Mouse (Mus musculus) E14TG2a.4 (cell line): Measurements from ENCODE around the gene Kcnd3.

Experiments
- H3K27me3 ChIP-seq: 2 replicates; pipeline ENCODE4 v1.6.1; 2014; ENCODE audit warnings: low read length, control low read depth; ENCODE audit not compliant: insufficient read depth
- H3K36me3 ChIP-seq: 2 replicates; pipeline ENCODE4 v1.6.1; 2014; ENCODE audit warnings: low read length, control low read depth; ENCODE audit not compliant: insufficient read depth
- H3K4me1 ChIP-seq: replicated peaks from 2 replicates; pipeline ENCODE4 v1.6.1; 2014; ENCODE audit warnings: low read depth, low read length, control low read depth
- H3K4me3 ChIP-seq: replicated peaks from 2 replicates; pipeline ENCODE4 v1.5.1; 2014; ENCODE audit warnings: mild to moderate bottlenecking, low read length
- H3K9me3 ChIP-seq: 2 replicates; pipeline ENCODE4 v1.6.1; 2014; ENCODE audit warnings: low read length, control low read depth
- CTCF ChIP-seq: conservative IDR thresholded peaks from 2 replicates; pipeline ENCODE4 v1.5.1; 2014; ENCODE audit warnings: low read length
- NANOG ChIP-seq: IDR thresholded peaks from 2 replicates; pipeline ENCODE4 v1.6.1; 2014; ENCODE audit warnings: borderline replicate concordance, low read length, mixed read lengths
- POU5F1 ChIP-seq: IDR thresholded peaks from 2 replicates; pipeline ENCODE4 v1.6.1; 2014; ENCODE audit warnings: low read length, borderline replicate concordance

Gene Kcnd3

DNA sequence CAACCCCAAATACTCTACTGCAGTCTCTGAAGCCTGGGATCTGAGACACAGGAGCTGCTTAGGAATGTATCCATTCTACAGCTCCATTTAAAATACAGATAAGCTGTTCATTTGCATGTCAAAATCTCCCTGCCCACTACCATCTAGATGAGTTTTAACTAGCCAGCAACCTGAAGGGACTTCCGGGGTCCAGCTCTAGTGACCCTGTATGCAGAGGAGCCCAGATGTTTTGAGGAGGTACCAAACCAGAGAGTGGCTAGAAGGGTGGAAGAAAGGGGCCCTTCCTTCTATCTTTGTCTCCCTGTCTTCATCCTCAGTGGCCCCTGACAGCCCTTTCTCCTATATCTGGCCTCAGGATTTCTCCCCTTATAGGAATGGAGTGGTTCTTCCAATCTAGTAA, 218.7 kb downstream of the Kcnd3 start:
- Histone ChIP-seq H3K9me3 (no peaks in the 10 kb centered on the region), H3K27me3 (0 out of 2 replicates have a peak, but pooled peaks cover 4% of the 10 kb centered on the region), H3K4me3 (no peak overlapping the region), H3K4me1 (no peaks in the 10 kb centered on the region), H3K36me3 (peaks cover under 1% of the 10 kb centered on the region; the same call in 1 of the 2 replicates)
- TF ChIP-seq NANOG (no peak), POU5F1 (no peak), CTCF (no peak)

GRCm38 (mm10) chr3:105674595-105675218, 222.6 kb downstream of the Kcnd3 start:
- peaks cover 12% of the 10 kb centered on the region; the same call in 1 of the 2 replicates for H3K4me1 ChIP-seq
- H3K4me3 ChIP-seq, result no peak overlapping the region
- H3K27me3 ChIP-seq, result no peaks in the 10 kb centered on the region
- TF ChIP-seq CTCF (peak; percentile 79), NANOG (no peak)
- H3K9me3 ChIP-seq, result no peaks in the 10 kb centered on the region
- H3K36me3 ChIP-seq, result peaks cover 33% of the 10 kb centered on the region

DNA sequence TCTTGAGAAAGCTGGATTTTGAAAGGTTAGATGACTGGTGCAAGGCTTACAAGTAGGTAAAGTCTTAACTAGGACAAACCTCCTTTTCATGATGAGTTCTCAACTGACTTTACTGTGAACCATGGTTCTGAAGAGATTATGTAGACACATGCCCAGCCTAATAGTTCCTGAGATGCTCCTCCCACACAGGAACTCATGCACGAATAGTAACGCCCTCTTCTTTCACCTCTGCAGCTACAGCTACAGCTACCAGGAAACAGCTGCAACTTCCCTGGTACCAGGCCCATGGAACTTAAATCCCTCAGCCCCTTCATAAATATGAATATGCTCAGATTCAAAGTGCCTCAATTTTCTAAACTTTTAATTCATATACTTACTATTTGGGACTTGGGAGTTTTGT, 223.8 kb downstream of the Kcnd3 start:
- no peaks in the 10 kb centered on the region for H3K9me3 ChIP-seq
- H3K4me3 ChIP-seq, result no peak overlapping the region
- H3K36me3 ChIP-seq, result peaks cover 45% of the 10 kb centered on the region
- no peaks in the 10 kb centered on the region for H3K27me3 ChIP-seq
- TF ChIP-seq NANOG (no peak), POU5F1 (no peak), CTCF (no peak)
- peaks cover 12% of the 10 kb centered on the region; the same call in 1 of the 2 replicates for H3K4me1 ChIP-seq

DNA sequence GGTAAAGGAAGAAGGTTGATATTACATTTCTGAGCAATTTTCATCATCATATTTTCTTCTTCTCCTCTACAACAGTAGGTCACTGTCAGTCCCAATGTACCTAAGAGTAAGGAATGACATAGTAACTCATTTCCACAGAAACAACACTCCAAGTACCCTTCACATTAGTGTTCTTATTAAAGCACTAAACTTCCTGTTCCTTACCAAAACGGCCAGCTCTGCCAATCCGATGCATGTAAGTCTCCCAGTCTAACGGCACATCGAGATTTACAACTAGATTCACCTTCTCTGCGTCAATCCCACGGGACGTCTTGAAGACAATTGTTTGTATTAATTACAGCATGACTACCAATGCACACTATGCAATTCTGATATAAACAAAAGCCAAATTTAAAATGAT, 228.2 kb downstream of the Kcnd3 start:
- no peaks in the 10 kb centered on the region for H3K27me3 ChIP-seq
- H3K36me3 ChIP-seq, result peaks cover 83% of the 10 kb centered on the region
- H3K4me3 ChIP-seq, result no peak overlapping the region
- no peaks in the 10 kb centered on the region for H3K9me3 ChIP-seq
- H3K4me1 ChIP-seq, result peaks cover 16% of the 10 kb centered on the region
- TF ChIP-seq POU5F1, result no peak
- no peak for TF ChIP-seq CTCF
- TF ChIP-seq NANOG, result no peak

DNA sequence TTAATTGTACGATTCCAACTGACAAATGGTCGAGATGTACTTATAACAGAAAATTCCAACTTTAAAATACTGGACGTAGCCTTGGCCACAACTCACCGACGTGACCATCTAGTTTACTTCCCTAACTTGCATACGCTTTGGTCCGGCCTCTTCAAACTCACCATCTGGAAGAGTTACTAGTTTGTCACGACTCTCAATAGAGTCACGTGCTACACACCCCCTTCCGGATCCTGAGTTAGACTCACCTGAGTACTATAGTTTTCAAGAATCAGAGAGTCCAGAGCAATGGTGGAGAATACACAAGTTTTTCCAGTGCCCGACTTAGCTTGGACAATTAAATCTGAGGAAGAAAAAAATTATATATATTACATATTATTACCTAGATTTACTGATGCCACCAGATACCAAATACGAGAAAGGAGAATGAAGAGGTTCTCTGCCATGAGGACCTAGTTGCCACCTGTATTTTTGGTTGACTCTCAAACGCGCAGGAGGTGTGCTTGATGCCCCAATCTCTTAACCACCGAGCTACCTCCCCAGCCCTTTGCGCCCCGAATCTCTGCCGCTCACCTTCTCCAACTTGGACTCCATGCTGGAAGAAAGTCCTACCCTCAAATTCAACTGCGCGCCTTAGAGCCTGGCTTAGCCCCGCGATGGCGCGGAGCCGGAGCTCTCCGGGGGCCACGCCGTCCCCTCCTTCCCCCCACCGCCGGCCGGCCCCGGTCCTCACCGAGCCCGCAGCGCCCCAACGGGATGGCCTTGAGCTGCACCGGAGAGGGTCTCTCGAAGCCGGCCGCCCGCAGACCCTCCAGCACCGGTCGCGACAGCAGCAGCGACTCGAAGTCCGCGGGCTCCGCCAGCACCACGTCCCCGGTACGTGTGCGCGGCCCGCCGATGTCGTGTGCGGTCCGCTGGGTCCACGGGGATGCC, 234.5 kb downstream of the Kcnd3 start:
- H3K36me3 ChIP-seq, result peaks cover 34% of the 10 kb centered on the region
- no peaks in the 10 kb centered on the region for H3K9me3 ChIP-seq
- peaks cover 20% of the 10 kb centered on the region for H3K4me1 ChIP-seq
- no peak for TF ChIP-seq CTCF
- no peak for TF ChIP-seq POU5F1
- TF ChIP-seq NANOG, result no peak
- peaks cover 14% of the 10 kb centered on the region for H3K27me3 ChIP-seq
- peak overlapping the region; percentile 98 for H3K4me3 ChIP-seq

DNA sequence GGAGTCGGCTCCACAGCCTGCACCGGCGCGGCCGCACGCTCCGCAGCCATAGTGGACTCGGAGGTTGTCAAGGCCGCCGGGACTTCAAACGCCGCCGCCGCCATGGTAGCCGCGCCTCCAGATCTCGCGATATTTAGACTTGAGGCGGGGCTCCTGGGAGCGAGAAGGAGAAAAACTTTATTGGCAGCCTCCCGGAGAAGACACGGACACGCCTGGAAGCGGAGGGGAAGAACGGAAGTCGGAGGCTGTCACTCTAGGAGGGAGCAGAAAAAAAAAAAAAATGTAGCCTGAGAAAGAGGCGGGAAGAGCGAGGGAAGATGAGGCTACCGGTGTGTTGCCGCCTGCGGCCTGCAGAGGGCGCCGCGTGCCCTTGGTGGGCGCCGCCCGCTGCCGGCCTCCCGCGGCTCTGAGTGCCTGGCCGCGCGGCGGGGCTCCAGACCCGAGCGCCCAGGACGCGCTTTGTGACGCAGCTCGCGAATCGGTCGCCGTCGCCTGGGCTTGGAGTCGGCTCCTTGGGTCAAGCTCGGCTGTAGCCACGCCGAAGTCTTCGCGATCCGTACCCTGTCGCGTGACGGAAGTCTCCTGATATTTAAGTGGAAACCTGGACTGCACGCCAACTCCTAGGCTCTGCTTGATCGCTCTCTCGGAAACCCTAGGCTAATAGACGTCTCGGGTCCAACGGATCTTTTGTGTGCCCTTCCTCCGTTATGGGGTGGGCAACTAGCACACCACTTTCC, 235.4 kb downstream of the Kcnd3 start, which contains the start of gene Ddx20:
Ddx20 (minus strand) TSS at position 251 of the 737 bp plus-strand sequence.
- Histone ChIP-seq H3K36me3 (peaks cover 27% of the 10 kb centered on the region), H3K27me3 (peaks cover 20% of the 10 kb centered on the region), H3K4me3 (peak within 1 kb of the TSS; percentile 98), H3K9me3 (no peaks in the 10 kb centered on the region), H3K4me1 (peaks cover 20% of the 10 kb centered on the region)
- TF ChIP-seq CTCF (peak; percentile 26; the same call in 1 of the 2 replicates), NANOG (no peak)

- peaks cover 16% of the 10 kb centered on the region for H3K36me3 ChIP-seq
- no peak for TF ChIP-seq POU5F1
- TF ChIP-seq NANOG, result no peak
- peaks cover 29% of the 10 kb centered on the region for H3K27me3 ChIP-seq
- H3K9me3 ChIP-seq, result no peaks in the 10 kb centered on the region
- H3K4me1 ChIP-seq, result peaks cover 20% of the 10 kb centered on the region
- no peak overlapping the region for H3K4me3 ChIP-seq
Measured at GRCm38 (mm10) chr3:105688536-105688935, 236.4 kb downstream of the Kcnd3 start.
